Mouse (Mus musculus): ENCODE data around the gene Olfr1290. TPM values are rescaled to one million over a fixed set of nuclear protein-coding genes. Genes with fewer than 3 reads are reported as not detected.

Olfr1290 gene
- total and polyA plus RNA-seq, 2 experiments from 2014 or later: not detected

GRCm38 (mm10) chr2:111448842-111449241, 44.8 kb downstream of the Olfr1290 start, which contains the start of gene Olfr1287:
Gene Olfr1287, plus strand, starts transcription at chr2:111449142.
- H3K9ac ChIP-seq (replicated peaks; ENCODE audit: low read length): no peak within 1 kb of the TSS
- no peak within 1 kb of the TSS for H3K4me2 ChIP-seq (ENCODE audit: low read depth, low read length)
- no peaks in the 10 kb centered on the region for H3K27me3 ChIP-seq (ENCODE audit: insufficient read depth, low read length)
- no peaks in the 10 kb centered on the region for H3K4me1 ChIP-seq (ENCODE audit: insufficient read depth, low read length)
- 72% methylated on average over 1 of the region's 1 CpGs for WGBS
- ATAC-seq (no peak), DNase-seq (ENCODE audit: low spot score) (no peak)
- TF ChIP-seq CTCF (IDR thresholded peaks at IDR 0.05; ENCODE audit: low read depth): no peak
- H3K27ac ChIP-seq: no peak within 1 kb of the TSS
- H3K4me3 ChIP-seq (ENCODE audit: low read length): no peak within 1 kb of the TSS
- H3K36me3 ChIP-seq (ENCODE audit: insufficient read depth, low read length): no peaks in the 10 kb centered on the region
- no peaks in the 10 kb centered on the region for H3K9me3 ChIP-seq (ENCODE audit: low read length)

Other genes starting within 250 kb of the Olfr1290 start
- not detected in 2 replicates for gene Olfr1276, start 239.3 kb downstream of the Olfr1290 start, total RNA-seq (2014; rRNA removed)
- not detected in 2 replicates for gene Olfr1276, start 239.3 kb downstream of the Olfr1290 start, polyA plus RNA-seq (2015; fragmentation: Nextera tagmentation; extraction: Ambion mirVana)
- gene Olfr1277, start 219.7 kb downstream of the Olfr1290 start, total RNA-seq (2014; rRNA removed): not detected in 2 replicates
- not detected in 2 replicates for gene Olfr1277, start 219.7 kb downstream of the Olfr1290 start, polyA plus RNA-seq (2015; fragmentation: Nextera tagmentation; extraction: Ambion mirVana)
- not detected in 2 replicates for gene Olfr1278, start 203.7 kb downstream of the Olfr1290 start, total RNA-seq (2014; rRNA removed)
- not detected in 2 replicates for gene Olfr1278, start 203.7 kb downstream of the Olfr1290 start, polyA plus RNA-seq (2015; fragmentation: Nextera tagmentation; extraction: Ambion mirVana)
- gene Olfr1279, start 193.2 kb downstream of the Olfr1290 start, total RNA-seq (2014; rRNA removed): not detected in 2 replicates
- gene Olfr1279, start 193.2 kb downstream of the Olfr1290 start, polyA plus RNA-seq (2015; fragmentation: Nextera tagmentation; extraction: Ambion mirVana): not detected in 2 replicates
- not detected in 2 replicates for gene Olfr1280, start 179.8 kb downstream of the Olfr1290 start, total RNA-seq (2014; rRNA removed)
- gene Olfr1280, start 179.8 kb downstream of the Olfr1290 start, polyA plus RNA-seq (2015; fragmentation: Nextera tagmentation; extraction: Ambion mirVana): not detected in 2 replicates
- gene Olfr1281, start 167.3 kb downstream of the Olfr1290 start, total RNA-seq (2014; rRNA removed): not detected in 2 replicates
- gene Olfr1281, start 167.3 kb downstream of the Olfr1290 start, polyA plus RNA-seq (2015; fragmentation: Nextera tagmentation; extraction: Ambion mirVana): not detected in 2 replicates
- not detected in 2 replicates for gene Olfr1282, start 157.8 kb downstream of the Olfr1290 start, total RNA-seq (2014; rRNA removed)
- gene Olfr1282, start 157.8 kb downstream of the Olfr1290 start, polyA plus RNA-seq (2015; fragmentation: Nextera tagmentation; extraction: Ambion mirVana): not detected in 2 replicates
- gene Olfr1283, start 127.0 kb downstream of the Olfr1290 start, total RNA-seq (2014; rRNA removed): not detected in 2 replicates
- not detected in 2 replicates for gene Olfr1283, start 127.0 kb downstream of the Olfr1290 start, polyA plus RNA-seq (2015; fragmentation: Nextera tagmentation; extraction: Ambion mirVana)
- gene Olfr1284, start 118.3 kb downstream of the Olfr1290 start, total RNA-seq (2014; rRNA removed): not detected in 2 replicates
- gene Olfr1284, start 118.3 kb downstream of the Olfr1290 start, polyA plus RNA-seq (2015; fragmentation: Nextera tagmentation; extraction: Ambion mirVana): not detected in 2 replicates
- not detected in 2 replicates for gene Olfr1286, start 70.7 kb downstream of the Olfr1290 start, total RNA-seq (2014; rRNA removed)
- gene Olfr1286, start 70.7 kb downstream of the Olfr1290 start, polyA plus RNA-seq (2015; fragmentation: Nextera tagmentation; extraction: Ambion mirVana): not detected in 2 replicates
- gene Olfr1287, start 44.7 kb downstream of the Olfr1290 start, total RNA-seq (2014; rRNA removed): not detected in 2 replicates
- not detected in 2 replicates for gene Olfr1287, start 44.7 kb downstream of the Olfr1290 start, polyA plus RNA-seq (2015; fragmentation: Nextera tagmentation; extraction: Ambion mirVana)
- not detected in 2 replicates for gene Olfr1288, start 19.7 kb downstream of the Olfr1290 start, total RNA-seq (2014; rRNA removed)
- gene Olfr1288, start 19.7 kb downstream of the Olfr1290 start, polyA plus RNA-seq (2015; fragmentation: Nextera tagmentation; extraction: Ambion mirVana): not detected in 2 replicates
- not detected in 2 replicates for gene Olfr1289, start 13.0 kb downstream of the Olfr1290 start, total RNA-seq (2014; rRNA removed)
- gene Olfr1289, start 13.0 kb downstream of the Olfr1290 start, polyA plus RNA-seq (2015; fragmentation: Nextera tagmentation; extraction: Ambion mirVana): not detected in 2 replicates
- not detected in 2 replicates for gene Olfr1291-ps1, start 3.4 kb upstream of the Olfr1290 start, total RNA-seq (2014; rRNA removed)
- not detected in 2 replicates for gene Olfr1291-ps1, start 3.4 kb upstream of the Olfr1290 start, polyA plus RNA-seq (2015; fragmentation: Nextera tagmentation; extraction: Ambion mirVana)
- not detected in 2 replicates for gene Olfr1293-ps, start 31.4 kb upstream of the Olfr1290 start, total RNA-seq (2014; rRNA removed)
- not detected in 2 replicates for gene Olfr1293-ps, start 31.4 kb upstream of the Olfr1290 start, polyA plus RNA-seq (2015; fragmentation: Nextera tagmentation; extraction: Ambion mirVana)
- not detected in 2 replicates for gene Olfr1294, start 46.5 kb upstream of the Olfr1290 start, total RNA-seq (2014; rRNA removed)
- not detected in 2 replicates for gene Olfr1294, start 46.5 kb upstream of the Olfr1290 start, polyA plus RNA-seq (2015; fragmentation: Nextera tagmentation; extraction: Ambion mirVana)
- not detected in 2 replicates for gene Olfr1295, start 75.9 kb upstream of the Olfr1290 start, total RNA-seq (2014; rRNA removed)
- gene Olfr1295, start 75.9 kb upstream of the Olfr1290 start, polyA plus RNA-seq (2015; fragmentation: Nextera tagmentation; extraction: Ambion mirVana): not detected in 2 replicates
- not detected in 2 replicates for gene Olfr1297, start 132.7 kb upstream of the Olfr1290 start, total RNA-seq (2014; rRNA removed)
- gene Olfr1297, start 132.7 kb upstream of the Olfr1290 start, polyA plus RNA-seq (2015; fragmentation: Nextera tagmentation; extraction: Ambion mirVana): not detected in 2 replicates
- gene Olfr1298, start 155.4 kb upstream of the Olfr1290 start, total RNA-seq (2014; rRNA removed): not detected in 2 replicates
- not detected in 2 replicates for gene Olfr1298, start 155.4 kb upstream of the Olfr1290 start, polyA plus RNA-seq (2015; fragmentation: Nextera tagmentation; extraction: Ambion mirVana)
- not detected in 2 replicates for gene Olfr1299, start 167.6 kb upstream of the Olfr1290 start, total RNA-seq (2014; rRNA removed)
- not detected in 2 replicates for gene Olfr1299, start 167.6 kb upstream of the Olfr1290 start, polyA plus RNA-seq (2015; fragmentation: Nextera tagmentation; extraction: Ambion mirVana)

Data from hindbrain, postnatal 0 days (tissue).